Mouse (Mus musculus) hindbrain, postnatal 0 days (tissue): ENCODE data around the gene Foxb1. TPM values are rescaled to one million over a fixed set of nuclear protein-coding genes. Genes with fewer than 3 reads are reported as not detected.
A peak's percentile ranks its signal among the peaks of the same experiment; 100 is the strongest.

Experiments
- ATAC-seq: fragments of 200-750 bp; cut with Nextera tagmentation; 2 replicates; pipeline ENCODE4 v1.8.0; 2017; ENCODE audit warnings: mild to moderate bottlenecking, moderate TSS enrichment, moderate library complexity
- DNase-seq: peaks from one replicate; pipeline ENCODE4 v3.0.0-alpha.2; 2015; ENCODE audit warnings: low spot score
- H3K27ac ChIP-seq: fragments of 300-500 bp; sonication (generic); 2 replicates; pipeline ENCODE4 v1.5.1; 2014; ENCODE audit warnings: mild to moderate bottlenecking
- H3K27me3 ChIP-seq: fragments of 300-500 bp; sonication (generic); 2 replicates; pipeline ENCODE4 v1.6.1; 2014; ENCODE audit warnings: low read length, mixed read lengths; ENCODE audit not compliant: insufficient read depth
- H3K36me3 ChIP-seq: fragments of 300-500 bp; sonication (generic); 2 replicates; pipeline ENCODE4 v1.6.1; 2014; ENCODE audit warnings: low read length, mixed read lengths; ENCODE audit not compliant: insufficient read depth
- H3K4me1 ChIP-seq: fragments of 300-500 bp; sonication (generic); 2 replicates; pipeline ENCODE4 v1.6.1; 2014; ENCODE audit warnings: antibody characterized with exemption, low read length, mixed read lengths; ENCODE audit not compliant: insufficient read depth
- H3K4me2 ChIP-seq: fragments of 300-500 bp; sonication (generic); 2 replicates; pipeline ENCODE4 v1.6.1; 2014; ENCODE audit warnings: low read depth, mild to moderate bottlenecking, low read length, moderate library complexity, mixed read lengths
- H3K4me3 ChIP-seq: fragments of 300-500 bp; sonication (generic); 2 replicates; pipeline ENCODE4 v1.5.1; 2014; ENCODE audit warnings: low read length
- H3K9ac ChIP-seq: fragments of 300-500 bp; sonication (generic); replicated peaks from 2 replicates; pipeline ENCODE4 v1.6.1; 2014; ENCODE audit warnings: mild to moderate bottlenecking, low read length, moderate library complexity, mixed read lengths
- H3K9me3 ChIP-seq: fragments of 300-500 bp; sonication (generic); 2 replicates; pipeline ENCODE4 v1.6.1; 2016; ENCODE audit warnings: low read length, mixed read lengths
- CTCF ChIP-seq: IDR thresholded peaks from 2 replicates; pipeline ENCODE4 v1.5.1; 2016; ENCODE audit warnings: antibody characterized with exemption, control low read depth, low read depth
- WGBS: fragments of 180-500 bp; shearing (Covaris S2); extraction: QIAGEN DNeasy Blood & Tissue Kit; methylation state at CpG from one replicate; pipeline ENCODE4 v1.1.7; 2014; 5-methylcytosine and 5-hydroxymethylcytosine counted together
- polyA plus RNA-seq: library from polyadenylated mRNA; unstranded; fragments of >200 nt; fragmentation: Nextera tagmentation; extraction: Ambion mirVana; gene quantifications from 2 replicates; pipeline ENCODE4 v1.2.1, GENCODE M21; 2015
- total RNA-seq: library from RNA; depleted of rRNA; stranded (reverse); fragments of >200 nt; gene quantifications from 2 replicates; pipeline ENCODE4 v1.2.3, GENCODE M21; 2014

Gene Foxb1
- total and polyA plus RNA-seq, 2 experiments from 2014 or later, result 5.5 to 11.4 TPM

DNA sequence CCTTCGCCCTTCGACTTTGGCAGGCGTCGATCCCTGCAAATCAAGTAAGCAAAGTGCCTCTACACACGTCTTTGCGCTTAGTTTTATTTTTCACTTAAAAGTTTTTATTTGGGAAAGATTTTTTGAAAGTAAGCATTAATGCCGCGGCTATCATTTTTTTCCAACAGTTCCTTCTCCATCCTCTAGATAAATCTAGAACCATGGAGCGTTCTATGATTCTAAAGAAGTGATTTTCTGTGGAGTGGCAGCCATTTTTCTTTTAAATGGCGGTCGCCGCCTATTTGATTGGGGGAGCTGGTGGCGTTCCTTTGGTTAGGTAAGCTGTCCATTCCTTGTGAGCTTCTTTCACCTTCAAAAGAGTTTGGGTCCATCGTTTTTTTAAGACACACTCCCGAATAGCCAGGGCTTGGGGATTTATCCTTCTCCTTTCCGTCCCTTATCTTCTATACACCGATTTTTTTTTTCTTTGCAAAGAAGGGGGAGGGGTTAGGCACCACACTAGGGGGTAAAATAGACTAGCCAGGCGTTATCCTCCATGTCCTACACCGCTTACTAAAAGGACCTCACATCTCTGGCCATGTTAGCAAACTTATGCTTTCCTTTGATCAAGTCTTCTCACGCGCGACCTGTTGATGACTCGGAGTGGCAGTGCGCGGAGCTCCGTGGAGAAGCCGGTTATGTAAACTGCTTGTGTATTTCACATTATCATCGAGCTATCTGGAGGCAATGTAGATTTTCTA is 7.6 kb upstream of the Foxb1 start:
- no peak overlapping the region for H3K9ac ChIP-seq
- peak overlapping the region; percentile 30 for H3K4me2 ChIP-seq
- no peaks in the 10 kb centered on the region for H3K9me3 ChIP-seq
- H3K27ac ChIP-seq, result no peak overlapping the region
- H3K4me3 ChIP-seq, result peak overlapping the region; percentile 11; the same call in 1 of the 2 replicates
- H3K4me1 ChIP-seq, result no peaks in the 10 kb centered on the region
- peaks cover 80% of the 10 kb centered on the region for H3K27me3 ChIP-seq
- DNase-seq (no peak), ATAC-seq (no peak)
- no peak for TF ChIP-seq CTCF
- 4% methylated on average over 28 of the region's 28 CpGs for WGBS
- no peaks in the 10 kb centered on the region for H3K36me3 ChIP-seq

- Histone ChIP-seq H3K9ac (no peak overlapping the region), H3K4me2 (peak overlapping the region; percentile 30), H3K4me1 (no peaks in the 10 kb centered on the region), H3K9me3 (no peaks in the 10 kb centered on the region), H3K4me3 (no peak overlapping the region), H3K27me3 (peaks cover 85% of the 10 kb centered on the region), H3K27ac (no peak overlapping the region), H3K36me3 (no peaks in the 10 kb centered on the region)
- TF ChIP-seq CTCF, result no peak
- ATAC-seq (no peak), DNase-seq (no peak)
- 4% methylated on average over 9 of the region's 12 CpGs for WGBS
Observed at GRCm38 (mm10) chr9:69767421-69767820, 6.7 kb upstream of the Foxb1 start.

- TF ChIP-seq CTCF, result no peak
- H3K4me1 ChIP-seq, result no peaks in the 10 kb centered on the region
- H3K36me3 ChIP-seq, result no peaks in the 10 kb centered on the region
- H3K9me3 ChIP-seq, result no peaks in the 10 kb centered on the region
- ATAC-seq (no peak), DNase-seq (no peak)
- peaks cover 86% of the 10 kb centered on the region for H3K27me3 ChIP-seq
- no peak overlapping the region; the same call in 1 of the 2 replicates for H3K4me2 ChIP-seq
- 5% methylated on average over 4 of the region's 4 CpGs for WGBS
- no peak overlapping the region for H3K27ac ChIP-seq
- H3K4me3 ChIP-seq, result no peak overlapping the region
- H3K9ac ChIP-seq, result no peak overlapping the region
Observed at GRCm38 (mm10) chr9:69766936-69767335, 6.2 kb upstream of the Foxb1 start.

- WGBS, result 4% methylated on average over 8 of the region's 8 CpGs
- Histone ChIP-seq H3K4me2 (no peak overlapping the region), H3K36me3 (no peaks in the 10 kb centered on the region), H3K9ac (no peak overlapping the region), H3K9me3 (no peaks in the 10 kb centered on the region), H3K27me3 (peaks cover 86% of the 10 kb centered on the region), H3K4me1 (no peaks in the 10 kb centered on the region), H3K27ac (no peak overlapping the region), H3K4me3 (no peak overlapping the region)
- no peak for ATAC-seq
- no peak for TF ChIP-seq CTCF
- no peak for DNase-seq
Observed at GRCm38 (mm10) chr9:69766301-69766700, 5.6 kb upstream of the Foxb1 start.

GRCm38 (mm10) chr9:69765483-69766050 is 4.8 kb upstream of the Foxb1 start:
- ATAC-seq (no peak), DNase-seq (no peak)
- H3K4me1 ChIP-seq, result no peaks in the 10 kb centered on the region
- H3K4me2 ChIP-seq, result no peak overlapping the region; the same call in 1 of the 2 replicates
- no peaks in the 10 kb centered on the region for H3K36me3 ChIP-seq
- peaks cover 85% of the 10 kb centered on the region for H3K27me3 ChIP-seq
- no peak overlapping the region for H3K4me3 ChIP-seq
- no peaks in the 10 kb centered on the region for H3K9me3 ChIP-seq
- H3K27ac ChIP-seq, result no peak overlapping the region
- H3K9ac ChIP-seq, result no peak overlapping the region
- 10% methylated on average over 8 of the region's 8 CpGs for WGBS
- no peak for TF ChIP-seq CTCF

DNA sequence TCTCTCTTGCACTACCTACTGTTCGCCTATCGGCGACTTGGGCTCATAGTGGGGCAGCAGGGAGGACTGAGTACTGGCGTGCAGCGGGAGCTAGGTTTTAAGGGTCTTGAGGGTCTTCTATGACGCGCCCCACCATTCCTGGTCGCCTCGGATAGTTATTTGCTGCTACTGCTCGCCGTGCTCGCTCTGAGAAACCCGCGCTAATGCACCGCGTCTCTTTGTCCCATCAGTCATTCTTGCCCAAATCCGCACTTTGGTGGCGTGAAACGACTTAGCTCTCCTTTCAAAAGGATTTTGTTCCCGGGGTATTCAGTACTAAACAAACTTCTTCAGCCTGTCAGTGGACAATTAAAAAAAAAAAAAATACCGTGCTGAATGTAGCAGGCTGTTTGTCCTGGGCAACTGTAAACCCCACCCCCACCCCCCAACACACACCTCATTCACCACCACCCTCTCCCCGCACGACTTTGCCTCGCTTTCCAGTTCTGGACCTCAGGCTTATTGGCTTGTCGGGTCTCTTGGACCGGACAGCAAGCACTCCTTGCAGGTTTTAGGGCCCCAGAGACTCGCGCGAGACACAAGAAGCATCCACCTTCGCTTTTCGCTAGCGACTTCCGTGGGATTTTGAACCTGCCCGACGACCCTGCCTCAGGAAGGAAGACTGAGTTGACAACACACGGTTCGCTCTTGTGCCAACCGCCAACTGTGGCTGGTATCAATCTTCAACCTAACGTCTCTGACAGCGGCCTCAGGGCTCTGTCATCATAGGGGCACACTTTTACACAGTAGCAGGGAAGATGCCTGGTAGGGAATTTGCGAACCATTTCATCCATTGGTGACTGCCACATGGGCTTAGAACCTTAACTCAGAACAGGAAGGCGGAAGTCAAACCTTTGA is 4.1 kb upstream of the Foxb1 start:
- H3K36me3 ChIP-seq, result no peaks in the 10 kb centered on the region
- 3% methylated on average over 42 of the region's 42 CpGs for WGBS
- no peak overlapping the region for H3K27ac ChIP-seq
- peaks cover 87% of the 10 kb centered on the region for H3K27me3 ChIP-seq
- H3K9ac ChIP-seq, result no peak overlapping the region
- no peak for ATAC-seq
- H3K4me2 ChIP-seq, result peak overlapping the region; percentile 37
- no peak for DNase-seq
- peak overlapping the region; percentile 3; the same call in 1 of the 2 replicates for H3K4me3 ChIP-seq
- no peaks in the 10 kb centered on the region for H3K9me3 ChIP-seq
- H3K4me1 ChIP-seq, result no peaks in the 10 kb centered on the region
- TF ChIP-seq CTCF, result no peak
